Comparison of ENCODE assay signal across 8 mouse cellular contexts in genomic region chr11:82746857-82747366, GRCm38 (mm10). TPM values are rescaled to one million over a fixed set of nuclear protein-coding genes. Genes with fewer than 3 reads are reported as not detected.
DNase-seq lines count a peak whose midpoint lies in the region; TF ChIP-seq lines count a peak whose summit lies in the region.

No protein-coding gene starts in this region.

- H3K4me1 ChIP-seq in heart, embryonic 10.5 days: no peaks in the 10 kb centered on the region
- peaks cover 9% of the 10 kb centered on the region for H3K4me1 ChIP-seq in erythroblast, embryonic 14.5 days (ENCODE audit: control insufficient read depth)
- H3K4me1 ChIP-seq in cerebellum, adult 2 months (ENCODE audit: control insufficient read depth, insufficient read depth, low read length): no peaks in the 10 kb centered on the region

- no peaks in the 10 kb centered on the region for H3K9me3 ChIP-seq in heart, embryonic 10.5 days
- no peaks in the 10 kb centered on the region for H3K9me3 ChIP-seq in erythroblast, embryonic 14.5 days (ENCODE audit: control insufficient read depth, low read length)

- TF ChIP-seq POLR2A in cerebellum, adult 2 months (IDR thresholded peaks at IDR 0.05; ENCODE audit: borderline replicate concordance, insufficient read depth, low read length): no peak

- H3K27me3 ChIP-seq in heart, embryonic 10.5 days (ENCODE audit: insufficient read depth, poor library complexity, severe bottlenecking): peaks cover 5% of the 10 kb centered on the region
- H3K27me3 ChIP-seq in erythroblast, embryonic 14.5 days (ENCODE audit: control insufficient read depth): peaks cover 11% of the 10 kb centered on the region
- no peaks in the 10 kb centered on the region; the same call in 1 of the 2 replicates for H3K27me3 ChIP-seq in cerebellum, adult 2 months (ENCODE audit: control insufficient read depth, insufficient read depth, low read length)

- no peak for TF ChIP-seq CTCF in cerebellum, adult 2 months (IDR thresholded peaks at IDR 0.05; ENCODE audit: borderline replicate concordance, insufficient read depth, low read depth, low read length)

- no peak overlapping the region for H3K27ac ChIP-seq in heart, embryonic 10.5 days
- no peak overlapping the region for H3K27ac ChIP-seq in cerebellum, adult 2 months (ENCODE audit: insufficient read depth, low read length)

- DNase-seq in heart, adult 11 months: peak; percentile 94
- no peak for DNase-seq in heart, embryonic 10.5 days (ENCODE audit: low spot score)
- DNase-seq in liver: peak; percentile 49
- peak; percentile 57 to 67 for DNase-seq in spleen, postnatal 36 days (ENCODE audit: low spot score in 2 of 2)
- DNase-seq in layer of hippocampus, adult 18-20 months (ENCODE audit: low spot score in 2 of 2): no peak
- DNase-seq in right cerebral cortex, postnatal 10 days (ENCODE audit: low spot score in 2 of 2): no peak
- no peak for DNase-seq in cerebellum, adult 2 months

- WGBS in heart, embryonic 10.5 days: 66% methylated on average over 8 of the region's 8 CpGs
- 83% methylated on average over 8 of the region's 8 CpGs for WGBS in cerebellum, adult 2 months

- H3K36me3 ChIP-seq in heart, embryonic 10.5 days: no peaks in the 10 kb centered on the region
- no peaks in the 10 kb centered on the region for H3K36me3 ChIP-seq in erythroblast, embryonic 14.5 days (ENCODE audit: control insufficient read depth)

- no peak overlapping the region for H3K4me3 ChIP-seq in heart, embryonic 10.5 days
- peak overlapping the region; percentile 53 for H3K4me3 ChIP-seq in erythroblast, embryonic 14.5 days (replicated peaks)
- no peak overlapping the region for H3K4me3 ChIP-seq in cerebellum, adult 2 months (replicated peaks; ENCODE audit: insufficient read depth, low read depth, low read length)

RNA-seq across cellular contexts. Expression of gene Cct6b, which starts 17.2 kb away (rescaled TPM):
- polyA plus RNA-seq in heart, embryonic 10.5 days (2016; fragmentation: Nextera tagmentation; extraction: Ambion mirVana): 0.14 and 0.26 TPM in 2 replicates
- 0.03 and 0.07 TPM in 2 replicates for polyA plus RNA-seq in erythroblast, embryonic 14.5 days (2012)
- total RNA-seq in layer of hippocampus, adult 18-20 months (2021): under 1 TPM; 0.28 to 0.47 TPM
- 0.19 and 0.23 TPM in 2 replicates for polyA plus RNA-seq in cerebellum, adult 2 months (2012; rRNA removed)

RNA-seq across cellular contexts. Expression of gene Zfp830, which starts 17.2 kb away (rescaled TPM):
- polyA plus RNA-seq in heart, embryonic 10.5 days (2016; fragmentation: Nextera tagmentation; extraction: Ambion mirVana): 29.6 and 37.3 TPM in 2 replicates
- polyA plus RNA-seq in erythroblast, embryonic 14.5 days (2012): 1.7 and 2.0 TPM in 2 replicates
- total RNA-seq in layer of hippocampus, adult 18-20 months (2021): 10 to 100 TPM; 15.2 to 18.2 TPM
- polyA plus RNA-seq in cerebellum, adult 2 months (2012; rRNA removed): 14.0 and 14.4 TPM in 2 replicates

RNA-seq across cellular contexts. Expression of gene Lig3, which starts 34.0 kb away (rescaled TPM):
- 31.8 and 32.4 TPM in 2 replicates for polyA plus RNA-seq in heart, embryonic 10.5 days (2016; fragmentation: Nextera tagmentation; extraction: Ambion mirVana)
- polyA plus RNA-seq in erythroblast, embryonic 14.5 days (2012): 0.34 TPM in 2 replicates
- 10 to 100 TPM; 20.7 to 22.4 TPM for total RNA-seq in layer of hippocampus, adult 18-20 months (2021)
- polyA plus RNA-seq in cerebellum, adult 2 months (2012; rRNA removed): 27.6 and 32.3 TPM in 2 replicates

Comparison
In these comparisons a context has a peak if more than half of its experiments do, and no peak if none do; other contexts are left out.
1. DNase-seq: peak in heart, adult 11 months (single experiment), liver (single experiment) and spleen, postnatal 36 days (2 of 2); none in heart, embryonic 10.5 days (single experiment), layer of hippocampus, adult 18-20 months (0 of 2), right cerebral cortex, postnatal 10 days (0 of 2) and cerebellum, adult 2 months (0 of 2).
2. RNA of gene Lig3, which starts 34.0 kb away (polyA plus RNA-seq): 31.8 to 32.4 TPM in heart, embryonic 10.5 days and 27.6 to 32.3 TPM in cerebellum, adult 2 months; 0.34 TPM in erythroblast, embryonic 14.5 days; every median in the first group is over 10 times any median in the second.